Mouse (Mus musculus) lung, postnatal 36 days (tissue): ENCODE measurements around the gene Rpp25.

Source experiments
- DNase-seq: peaks from one replicate; pipeline ENCODE4 v3.0.0; 2022; ENCODE audit warnings: mixed read lengths

Gene Rpp25

GRCm38 (mm10) chr9:57521056-57521911 lies 17.5 kb downstream of the Rpp25 start, which contains the start of gene Cox5a:
TSS of gene Cox5a (plus strand) at chr9:57521274.
- DNase-seq, result peak; percentile 95

GRCm38 (mm10) chr9:57522114-57522860 lies 18.5 kb downstream of the Rpp25 start:
- no peak for DNase-seq

- no peak for DNase-seq
These were observed 19.0 kb downstream of the Rpp25 start for GRCm38 (mm10) chr9:57522861-57523246.

- DNase-seq, result peak; percentile 65
These were observed 19.9 kb downstream of the Rpp25 start for GRCm38 (mm10) chr9:57523754-57524153.

- no peak for DNase-seq
These were observed 20.6 kb downstream of the Rpp25 start for GRCm38 (mm10) chr9:57524439-57524838.

GRCm38 (mm10) chr9:57525516-57525915 lies 21.7 kb downstream of the Rpp25 start:
- no peak for DNase-seq

- no peak for DNase-seq
These were observed 22.6 kb downstream of the Rpp25 start for GRCm38 (mm10) chr9:57526435-57526834.

- DNase-seq, result no peak
These were observed 28.1 kb downstream of the Rpp25 start for GRCm38 (mm10) chr9:57531946-57532345.

GRCm38 (mm10) chr9:57536362-57536761 lies 32.5 kb downstream of the Rpp25 start:
- no peak for DNase-seq

- peak; percentile 94 for DNase-seq
These were observed 33.4 kb downstream of the Rpp25 start, which contains the start of gene Fam219b for GRCm38 (mm10) chr9:57537044-57537727. TSS of gene Fam219b (plus strand) at chr9:57537528.

- no peak for DNase-seq
These were observed 33.9 kb downstream of the Rpp25 start for GRCm38 (mm10) chr9:57537728-57538181.

- DNase-seq, result no peak
These were observed 35.7 kb downstream of the Rpp25 start for GRCm38 (mm10) chr9:57539550-57539949.

- DNase-seq, result peak; percentile 72
These were observed 37.5 kb downstream of the Rpp25 start for GRCm38 (mm10) chr9:57541312-57541711.

GRCm38 (mm10) chr9:57543951-57544350 lies 40.1 kb downstream of the Rpp25 start:
- DNase-seq, result no peak

GRCm38 (mm10) chr9:57547287-57547686 lies 43.5 kb downstream of the Rpp25 start:
- DNase-seq, result no peak

- no peak for DNase-seq
These were observed 44.0 kb downstream of the Rpp25 start for GRCm38 (mm10) chr9:57547869-57548268.

- DNase-seq, result no peak
These were observed 45.4 kb downstream of the Rpp25 start for GRCm38 (mm10) chr9:57549186-57549585.

GRCm38 (mm10) chr9:57550126-57550862 lies 46.5 kb downstream of the Rpp25 start:
- peak; percentile 57 for DNase-seq

GRCm38 (mm10) chr9:57552139-57552887 lies 48.5 kb downstream of the Rpp25 start, which contains the start of gene Mpi:
TSS of gene Mpi (minus strand) at chr9:57552763.
- peak; percentile 73 for DNase-seq

GRCm38 (mm10) chr9:57553119-57553518 lies 49.3 kb downstream of the Rpp25 start:
- DNase-seq, result no peak

GRCm38 (mm10) chr9:57554753-57555152 lies 50.9 kb downstream of the Rpp25 start:
- DNase-seq, result no peak
